Mouse (Mus musculus) hindlimb bud, embryonic 11.5 days (tissue): Measurements from ENCODE around the gene Mavs.

Experiments
- DNase-seq: peaks from one replicate; pipeline ENCODE4 v3.0.0-alpha.2; 2012; ENCODE audit warnings: low read depth, low spot score; ENCODE audit errors: extremely low spot score

Gene Mavs

GRCm38 (mm10) chr2:131233307-131234126 lies at the start of gene Mavs:
Mavs (plus strand) TSS chr2:131234063.
- peak; percentile 71 for DNase-seq

- DNase-seq: no peak
Measured at GRCm38 (mm10) chr2:131186343-131186742, 47.5 kb upstream of the Mavs start.

- DNase-seq: no peak
Measured at GRCm38 (mm10) chr2:131186771-131187601, 46.9 kb upstream of the Mavs start, which contains the start of the genes Cdc25b and Spef1. Cdc25b (plus strand) TSS chr2:131186949. Spef1 (minus strand) TSS chr2:131187282.

GRCm38 (mm10) chr2:131187602-131187922 lies 46.3 kb upstream of the Mavs start:
- DNase-seq: no peak

- no peak for DNase-seq
Measured at GRCm38 (mm10) chr2:131188311-131188710, 45.6 kb upstream of the Mavs start.

GRCm38 (mm10) chr2:131189521-131190309 lies 44.1 kb upstream of the Mavs start:
- no peak for DNase-seq

- DNase-seq: no peak
Measured at GRCm38 (mm10) chr2:131190344-131191004, 43.4 kb upstream of the Mavs start.

- DNase-seq: no peak
Measured at GRCm38 (mm10) chr2:131191005-131191390, 42.9 kb upstream of the Mavs start.

- DNase-seq: no peak
Measured at GRCm38 (mm10) chr2:131196606-131197316, 37.1 kb upstream of the Mavs start.

- no peak for DNase-seq
Measured at GRCm38 (mm10) chr2:131200710-131201109, 33.2 kb upstream of the Mavs start.

GRCm38 (mm10) chr2:131201262-131201661 lies 32.6 kb upstream of the Mavs start:
- no peak for DNase-seq

GRCm38 (mm10) chr2:131203816-131204409 lies 29.9 kb upstream of the Mavs start:
- DNase-seq: no peak

GRCm38 (mm10) chr2:131204410-131204981 lies 29.4 kb upstream of the Mavs start:
- no peak for DNase-seq

GRCm38 (mm10) chr2:131205521-131206182 lies 28.2 kb upstream of the Mavs start:
- no peak for DNase-seq

GRCm38 (mm10) chr2:131206778-131207177 lies 27.1 kb upstream of the Mavs start, which contains the start of gene Ap5s1:
Ap5s1 (plus strand) TSS chr2:131207078.
- DNase-seq: no peak

- DNase-seq: no peak
Measured at GRCm38 (mm10) chr2:131208356-131208755, 25.5 kb upstream of the Mavs start.

GRCm38 (mm10) chr2:131209125-131209795 lies 24.6 kb upstream of the Mavs start:
- DNase-seq: no peak
